Mouse (Mus musculus): Measurements from ENCODE around the gene Pogk. TPM values are rescaled to one million over a fixed set of nuclear protein-coding genes. Genes with fewer than 3 reads are reported as not detected.

Pogk gene
- polyA plus RNA-seq, 1 experiment = 7.3 TPM

DNA sequence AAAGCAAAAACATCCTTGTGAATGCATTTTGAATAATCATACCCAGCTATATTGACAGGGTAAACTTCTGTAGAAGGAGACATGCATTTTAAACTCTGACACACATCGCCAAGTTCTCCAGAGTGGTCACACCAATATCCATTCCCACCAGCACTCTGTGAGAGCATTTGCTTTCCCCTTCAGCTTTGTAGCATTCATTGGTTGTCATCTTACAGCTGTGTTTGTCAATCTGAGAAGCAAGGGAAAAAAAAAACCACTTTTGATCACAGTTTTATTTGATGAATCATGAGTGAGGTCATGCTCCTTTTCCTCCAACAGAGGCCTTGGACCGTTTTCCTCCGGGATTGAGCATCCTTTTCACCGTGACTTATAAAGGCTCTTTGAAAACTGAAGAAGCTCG, 66.1 kb downstream of the Pogk start:
- H3K4me3 ChIP-seq (ENCODE audit: control insufficient read depth, low read depth, low read length) = no peak overlapping the region
- H3K36me3 ChIP-seq (ENCODE audit: control insufficient read depth, insufficient read depth, low read length) = no peaks in the 10 kb centered on the region
- TF ChIP-seq POLR2A (IDR thresholded peaks at IDR 0.05; ENCODE audit: control insufficient read depth, low read depth, low read length) = no peak
- no peak for TF ChIP-seq CTCF (IDR thresholded peaks at IDR 0.05; ENCODE audit: control insufficient read depth, insufficient read depth, insufficient replicate concordance, low read depth, low read length)
- no peak overlapping the region for H3K27ac ChIP-seq (ENCODE audit: control insufficient read depth, insufficient read depth, low read depth, low read length)
- H3K27me3 ChIP-seq (ENCODE audit: control insufficient read depth, insufficient read depth, low read length) = no peaks in the 10 kb centered on the region
- peaks cover 11% of the 10 kb centered on the region for H3K4me1 ChIP-seq (ENCODE audit: control insufficient read depth, insufficient read depth, low read length)

DNA sequence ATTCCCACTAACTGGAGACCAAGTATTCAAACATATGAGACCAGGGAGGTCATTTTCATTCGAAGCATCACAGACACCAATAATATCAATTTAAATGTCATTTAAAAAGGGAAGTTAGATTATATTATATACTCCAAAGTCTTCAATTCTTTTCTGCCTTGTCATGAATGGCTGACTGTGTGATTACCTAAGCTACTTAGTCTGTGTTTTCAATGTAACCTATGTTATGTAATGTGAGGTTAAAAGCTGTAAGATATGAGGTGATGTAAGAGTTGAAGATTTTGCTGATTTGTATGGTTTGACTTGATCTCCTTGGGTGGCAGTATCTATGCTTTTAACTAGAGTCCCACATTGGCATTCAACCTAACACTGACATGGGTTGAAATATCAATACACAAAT, 67.1 kb downstream of the Pogk start:
- Histone ChIP-seq H3K4me3 (ENCODE audit: control insufficient read depth, low read depth, low read length) (no peak overlapping the region), H3K36me3 (ENCODE audit: control insufficient read depth, insufficient read depth, low read length) (no peaks in the 10 kb centered on the region), H3K27me3 (ENCODE audit: control insufficient read depth, insufficient read depth, low read length) (no peaks in the 10 kb centered on the region), H3K4me1 (ENCODE audit: control insufficient read depth, insufficient read depth, low read length) (peaks cover 11% of the 10 kb centered on the region), H3K27ac (ENCODE audit: control insufficient read depth, insufficient read depth, low read depth, low read length) (no peak overlapping the region)
- TF ChIP-seq POLR2A (IDR thresholded peaks at IDR 0.05; ENCODE audit: control insufficient read depth, low read depth, low read length) = no peak

DNA sequence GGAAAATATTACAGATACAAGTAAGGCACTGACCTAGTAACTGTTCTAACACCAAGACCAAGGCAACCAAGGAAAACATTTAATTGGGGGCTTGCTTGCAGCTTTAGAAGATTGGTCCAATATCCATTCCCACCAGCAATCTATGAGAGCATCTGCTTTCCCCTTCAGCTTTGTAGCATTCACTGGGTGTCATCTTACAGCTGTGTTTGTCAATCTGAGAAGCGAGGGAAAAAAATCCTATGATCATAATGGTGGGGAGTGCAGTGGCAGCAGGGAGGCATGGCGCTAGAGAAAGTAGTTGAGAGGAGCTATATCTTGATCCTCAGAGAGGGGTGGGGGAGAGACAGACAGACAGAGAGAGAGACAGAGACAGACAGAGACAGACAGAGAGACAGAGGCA, 67.6 kb downstream of the Pogk start:
- TF ChIP-seq CTCF (IDR thresholded peaks at IDR 0.05; ENCODE audit: control insufficient read depth, insufficient read depth, insufficient replicate concordance, low read depth, low read length) (no peak), POLR2A (IDR thresholded peaks at IDR 0.05; ENCODE audit: control insufficient read depth, low read depth, low read length) (no peak)
- no peaks in the 10 kb centered on the region for H3K36me3 ChIP-seq (ENCODE audit: control insufficient read depth, insufficient read depth, low read length)
- peaks cover 11% of the 10 kb centered on the region for H3K4me1 ChIP-seq (ENCODE audit: control insufficient read depth, insufficient read depth, low read length)
- no peaks in the 10 kb centered on the region for H3K27me3 ChIP-seq (ENCODE audit: control insufficient read depth, insufficient read depth, low read length)
- H3K4me3 ChIP-seq (ENCODE audit: control insufficient read depth, low read depth, low read length) = no peak overlapping the region
- H3K27ac ChIP-seq (ENCODE audit: control insufficient read depth, insufficient read depth, low read depth, low read length) = no peak overlapping the region

DNA sequence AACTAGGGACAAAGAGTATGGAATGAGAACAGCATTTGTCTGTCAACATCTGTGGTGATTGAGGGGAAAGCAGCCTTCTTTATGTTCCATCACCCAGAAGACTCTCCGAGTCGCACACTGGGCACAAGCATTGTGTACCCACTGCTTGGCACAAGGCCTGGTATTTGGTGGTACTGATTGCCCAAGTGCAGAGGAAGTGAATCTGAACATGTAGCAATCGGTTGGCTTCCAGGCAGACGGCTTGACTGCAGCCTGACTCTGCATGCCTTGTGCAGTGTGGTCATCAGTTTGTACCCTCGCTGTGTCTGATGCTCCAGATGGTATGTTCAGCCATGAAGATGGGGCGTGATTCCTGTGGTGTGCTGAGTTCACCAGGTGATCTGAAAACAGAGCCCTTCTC, 70.6 kb downstream of the Pogk start:
- no peak for TF ChIP-seq POLR2A (IDR thresholded peaks at IDR 0.05; ENCODE audit: control insufficient read depth, low read depth, low read length)
- no peak for TF ChIP-seq CTCF (IDR thresholded peaks at IDR 0.05; ENCODE audit: control insufficient read depth, insufficient read depth, insufficient replicate concordance, low read depth, low read length)
- Histone ChIP-seq H3K36me3 (ENCODE audit: control insufficient read depth, insufficient read depth, low read length) (no peaks in the 10 kb centered on the region), H3K4me1 (ENCODE audit: control insufficient read depth, insufficient read depth, low read length) (peaks cover 11% of the 10 kb centered on the region), H3K4me3 (ENCODE audit: control insufficient read depth, low read depth, low read length) (no peak overlapping the region), H3K27ac (ENCODE audit: control insufficient read depth, insufficient read depth, low read depth, low read length) (no peak overlapping the region), H3K27me3 (ENCODE audit: control insufficient read depth, insufficient read depth, low read length) (no peaks in the 10 kb centered on the region)

Other genes with a start within 250 kb of the Pogk start
- gene Mael, start 171.1 kb downstream of the Pogk start, polyA plus RNA-seq (2012; rRNA removed) = 669 and 776 TPM in 2 replicates
- 0.15 and 0.35 TPM in 2 replicates for gene Ildr2, start 155.7 kb downstream of the Pogk start, polyA plus RNA-seq (2012; rRNA removed)
- gene Tada1, start 30.8 kb downstream of the Pogk start, polyA plus RNA-seq (2012; rRNA removed) = 19.8 and 21.8 TPM in 2 replicates
- 0.64 and 0.69 TPM in 2 replicates for gene Gm4846, start 87.7 kb upstream of the Pogk start, polyA plus RNA-seq (2012; rRNA removed)
- gene Gm4847, start 237.8 kb upstream of the Pogk start, polyA plus RNA-seq (2012; rRNA removed) = not detected in 2 replicates